Mouse (Mus musculus): ENCODE data around the gene Tuba1c. TPM values are rescaled to one million over a fixed set of nuclear protein-coding genes. Genes with fewer than 3 reads are reported as not detected.
A peak's percentile ranks its signal among the peaks of the same experiment; 100 is the strongest.

Tuba1c gene
- total RNA-seq (2021): 1 to 10 TPM; 7.1 to 7.7 TPM
- long read RNA-seq, experiment 1: 0 reads
- long read RNA-seq, experiment 2, partial matches to known transcripts: 0 of 2 reads
- long read RNA-seq, experiment 2, other reads (novel, unspliced or antisense): 1 of 2 reads

GRCm38 (mm10) chr15:99029619-99030584 lies at the start of gene Tuba1c:
Tuba1c (plus strand) TSS chr15:99029891.
- intact Hi-C loops (cut with DNase I): no loop called here
- H3K27ac ChIP-seq: peak within 1 kb of the TSS; percentile 90
- peak within 1 kb of the TSS; percentile 89 for H3K4me3 ChIP-seq
- DNase-seq: peak; percentile 97
- no peak for TF ChIP-seq CTCF (IDR thresholded peaks at IDR 0.05)

GRCm38 (mm10) chr15:98980012-98980614 lies 49.6 kb upstream of the Tuba1c start:
- DNase-seq: no peak
- intact Hi-C loops (cut with DNase I): no loop called here
- TF ChIP-seq CTCF (IDR thresholded peaks at IDR 0.05): no peak
- no peak overlapping the region for H3K27ac ChIP-seq
- no peak overlapping the region for H3K4me3 ChIP-seq

- H3K4me3 ChIP-seq: no peak overlapping the region
- no peak for TF ChIP-seq CTCF (IDR thresholded peaks at IDR 0.05)
- H3K27ac ChIP-seq: no peak overlapping the region
- intact Hi-C loops (cut with DNase I): no loop called here
- no peak for DNase-seq
Measured at GRCm38 (mm10) chr15:98982100-98982499, 47.6 kb upstream of the Tuba1c start.

GRCm38 (mm10) chr15:98983431-98984081 lies 46.1 kb upstream of the Tuba1c start:
- no peak overlapping the region for H3K4me3 ChIP-seq
- intact Hi-C loops (cut with DNase I): no loop called here
- H3K27ac ChIP-seq: no peak overlapping the region
- DNase-seq: no peak
- no peak for TF ChIP-seq CTCF (IDR thresholded peaks at IDR 0.05)

GRCm38 (mm10) chr15:98984681-98985080 lies 45.0 kb upstream of the Tuba1c start:
- TF ChIP-seq CTCF (IDR thresholded peaks at IDR 0.05): no peak
- intact Hi-C loops (cut with DNase I): no loop called here
- DNase-seq: no peak
- peak overlapping the region; percentile 98 for H3K27ac ChIP-seq
- H3K4me3 ChIP-seq: peak overlapping the region; percentile 76

GRCm38 (mm10) chr15:98985240-98985981 lies 44.3 kb upstream of the Tuba1c start:
- Histone ChIP-seq H3K4me3 (peak overlapping the region; percentile 76), H3K27ac (peak overlapping the region; percentile 98)
- DNase-seq: peak; percentile 86
- intact Hi-C loops (cut with DNase I): no loop called here
- no peak for TF ChIP-seq CTCF (IDR thresholded peaks at IDR 0.05)

- intact Hi-C loops (cut with DNase I): no loop called here
- Histone ChIP-seq H3K4me3 (peak overlapping the region; percentile 76), H3K27ac (peak overlapping the region; percentile 98)
- no peak for DNase-seq
- TF ChIP-seq CTCF (IDR thresholded peaks at IDR 0.05): no peak
Measured at GRCm38 (mm10) chr15:98985982-98986715, 43.5 kb upstream of the Tuba1c start.

- intact Hi-C loops (cut with DNase I): no loop called here
- no peak for TF ChIP-seq CTCF (IDR thresholded peaks at IDR 0.05)
- H3K4me3 ChIP-seq: peak overlapping the region; percentile 15
- H3K27ac ChIP-seq: peak overlapping the region; percentile 98
- DNase-seq: peak; percentile 55
Measured at GRCm38 (mm10) chr15:98987077-98987630, 42.5 kb upstream of the Tuba1c start.

- TF ChIP-seq CTCF (IDR thresholded peaks at IDR 0.05): no peak
- Histone ChIP-seq H3K27ac (peak overlapping the region; percentile 98), H3K4me3 (peak overlapping the region; percentile 35)
- DNase-seq: no peak
- intact Hi-C loops (cut with DNase I): no loop called here
Measured at GRCm38 (mm10) chr15:98987661-98988181, 42.0 kb upstream of the Tuba1c start.

GRCm38 (mm10) chr15:98988787-98989186 lies 40.9 kb upstream of the Tuba1c start:
- H3K27ac ChIP-seq: no peak overlapping the region
- H3K4me3 ChIP-seq: no peak overlapping the region
- TF ChIP-seq CTCF (IDR thresholded peaks at IDR 0.05): no peak
- intact Hi-C loops (cut with DNase I): no loop called here
- DNase-seq: no peak
